Mouse (Mus musculus): ENCODE results near the gene Cadps.

DNA sequence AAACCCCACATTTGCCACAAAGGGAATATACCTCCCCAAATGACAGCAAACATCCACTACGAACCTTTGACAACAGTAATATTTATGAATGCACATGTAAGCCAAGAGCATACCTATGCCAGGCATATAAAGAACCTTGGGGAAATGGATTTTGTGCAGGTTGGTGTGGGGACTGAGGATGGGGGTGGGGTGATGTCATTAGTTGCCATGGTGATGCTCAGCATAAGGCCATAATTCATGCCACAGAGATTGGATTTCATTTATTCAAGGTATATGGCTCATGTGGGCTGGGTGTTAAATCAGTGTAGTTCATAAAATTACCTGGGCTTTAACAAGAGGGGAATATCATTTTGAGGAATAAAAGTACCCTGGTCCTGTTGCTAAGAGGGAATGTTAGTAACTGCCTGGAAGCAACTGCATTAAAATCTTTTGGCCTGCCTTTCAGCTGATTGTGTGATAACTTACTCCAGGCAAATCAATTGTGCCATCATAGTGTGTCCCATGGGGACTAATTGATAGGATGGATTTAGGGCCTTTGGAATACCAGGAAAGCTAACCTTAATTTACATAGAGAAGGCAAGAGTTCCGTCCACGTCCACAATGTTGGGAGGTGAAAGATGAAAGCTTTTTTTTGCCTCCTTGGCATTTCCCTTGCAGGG is 263.2 kb downstream of the Cadps start:
- no peak for TF ChIP-seq SMC3 (IDR thresholded peaks at IDR 0.05; ENCODE audit: low read depth, low read length)
- TF ChIP-seq UBTF (IDR thresholded peaks at IDR 0.05; ENCODE audit: low read depth, low read length): no peak
- TF ChIP-seq EP300 (IDR thresholded peaks at IDR 0.05; ENCODE audit: low read length): no peak
- no peak for TF ChIP-seq MXI1 (IDR thresholded peaks at IDR 0.05; ENCODE audit: low read depth, low read length)
- TF ChIP-seq CTCF (conservative IDR thresholded peaks at IDR 0.05 in 1 of 2, IDR thresholded peaks at IDR 0.05 in 1 of 2; ENCODE audit: low read depth in 2 of 2, low read length in 2 of 2): no peak
- TF ChIP-seq MAZ (IDR thresholded peaks at IDR 0.05; ENCODE audit: low read depth, low read length): no peak
- no peak for TF ChIP-seq ZKSCAN1 (IDR thresholded peaks at IDR 0.05; ENCODE audit: borderline replicate concordance, low read depth, low read length)
- TF ChIP-seq MAFK (IDR thresholded peaks at IDR 0.05; ENCODE audit: insufficient replicate concordance, low read length): no peak
- TF ChIP-seq RAD21 (IDR thresholded peaks at IDR 0.05; ENCODE audit: low read depth, low read length): no peak
- no peak for TF ChIP-seq POLR2A (IDR thresholded peaks at IDR 0.05; ENCODE audit: low read depth, low read length)
- TF ChIP-seq USF1 (IDR thresholded peaks at IDR 0.05; ENCODE audit: low read depth, low read length): no peak
- no peak for TF ChIP-seq TCF12 (IDR thresholded peaks at IDR 0.05; ENCODE audit: low read depth, low read length)
- TF ChIP-seq NRF1 (IDR thresholded peaks at IDR 0.05; ENCODE audit: low read depth, low read length): no peak
